Mouse (Mus musculus) liver, adult 2 months (tissue): ENCODE measurements at regions not wholly inside any gene's neighbourhood (a gene's known extent, or its start where the extent isn't known, plus 50 kb on each side); places are given as distances from the start of the nearest gene placed in this dataset.

Experiments used
- CTCF ChIP-seq: fragments of 200-500 bp; IDR thresholded peaks from 2 replicates; pipeline ENCODE4 v1.5.1; 2011; ENCODE audit warnings: low read depth, low read length, control low read depth
- POLR2A ChIP-seq: fragments of 200-500 bp; IDR thresholded peaks from 2 replicates; pipeline ENCODE4 v1.6.1; 2011; ENCODE audit warnings: low read length, control low read depth; ENCODE audit not compliant: insufficient read depth; ENCODE audit errors: extremely low read depth

DNA sequence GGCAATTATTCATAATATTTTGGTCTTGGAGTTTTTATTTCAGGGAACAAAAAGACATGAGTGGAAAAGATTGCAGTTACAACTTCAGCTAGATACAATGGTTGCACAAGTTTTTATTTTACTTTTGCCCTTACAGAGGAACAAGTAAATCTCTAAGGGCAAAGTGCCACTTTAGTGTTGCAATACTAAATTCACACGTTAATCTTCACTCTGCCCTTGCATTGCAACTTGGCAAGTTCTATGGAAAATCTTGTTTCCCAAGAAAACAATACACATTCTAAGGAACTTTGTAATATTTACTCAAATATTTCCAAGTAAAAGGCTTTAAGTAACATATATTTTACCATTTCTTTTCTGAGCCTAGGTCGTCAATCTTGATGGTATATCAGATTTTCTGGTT is 85.9 kb downstream of the Chil6 start:
- TF ChIP-seq CTCF: no peak
- no peak for TF ChIP-seq POLR2A
